Mouse (Mus musculus) liver, embryonic 14.5 days (tissue): Measurements from ENCODE around the gene Tbl1x. TPM values are rescaled to one million over a fixed set of nuclear protein-coding genes. Genes with fewer than 3 reads are reported as not detected.
A peak's percentile ranks its signal among the peaks of the same experiment; 100 is the strongest.

Experiments
- ATAC-seq: fragments of 200-750 bp; cut with Nextera tagmentation; 2 replicates; pipeline ENCODE4 v1.8.0; 2017; ENCODE audit warnings: moderate number of reproducible peaks, mild to moderate bottlenecking, moderate library complexity; ENCODE audit not compliant: insufficient read depth
- DNase-seq, 3 experiments: peaks; one replicate each; pipeline ENCODE4 v3.0.0-alpha.2; 2012 to 2013; ENCODE audit warnings: low read depth in 3 of 3, low spot score in 3 of 3
- H3K27ac ChIP-seq: fragments of 300-500 bp; sonication (generic); 2 replicates; pipeline ENCODE4 v1.5.1; 2014; ENCODE audit warnings: moderate library complexity, mild to moderate bottlenecking, control low read depth, inconsistent platforms
- H3K27me3 ChIP-seq: fragments of 300-500 bp; sonication (generic); 2 replicates; pipeline ENCODE4 v1.6.1; 2014; ENCODE audit warnings: mild to moderate bottlenecking, low read length, moderate library complexity; ENCODE audit not compliant: control insufficient read depth, insufficient read depth
- H3K36me3 ChIP-seq: fragments of 300-500 bp; sonication (generic); replicated peaks from 2 replicates; pipeline ENCODE4 v1.6.1; 2014; ENCODE audit warnings: low read depth; ENCODE audit not compliant: control insufficient read depth, insufficient read depth
- H3K4me1 ChIP-seq, 2 experiments: fragments of 200-500 bp in 1 of 2; fragments of 300-500 bp in 1 of 2; sonication (generic) in 1 of 2; replicated peaks; 2 replicates each; pipeline ENCODE4 v1.6.1; 2012 to 2014; ENCODE audit warnings: antibody characterized with exemption in 1 of 2, inconsistent platforms in 1 of 2, low read length in 1 of 2; ENCODE audit not compliant: control insufficient read depth in 2 of 2, insufficient read depth in 2 of 2
- H3K4me2 ChIP-seq: fragments of 300-500 bp; sonication (generic); 2 replicates; pipeline ENCODE4 v1.6.1; 2014; ENCODE audit warnings: low read depth, mild to moderate bottlenecking, control low read depth, moderate library complexity
- H3K4me3 ChIP-seq, 2 experiments: fragments of 200-500 bp in 1 of 2; fragments of 300-500 bp in 1 of 2; sonication (generic) in 1 of 2; 2 replicates each; pipeline ENCODE4 v1.5.1; 2012 to 2014; ENCODE audit warnings: low read depth in 2 of 2, low read length in 2 of 2, mild to moderate bottlenecking in 2 of 2, control low read depth in 1 of 2, inconsistent platforms in 1 of 2, moderate library complexity in 1 of 2; ENCODE audit not compliant: insufficient read depth in 1 of 2
- H3K9ac ChIP-seq: fragments of 300-500 bp; sonication (generic); replicated peaks from 2 replicates; pipeline ENCODE4 v1.6.1; 2014; ENCODE audit warnings: mild to moderate bottlenecking, control low read depth, moderate library complexity
- H3K9me3 ChIP-seq: fragments of 300-500 bp; sonication (generic); 2 replicates; pipeline ENCODE4 v1.6.1; 2016; ENCODE audit warnings: low read length, mixed read lengths; ENCODE audit not compliant: control insufficient read depth
- CTCF ChIP-seq: IDR thresholded peaks from 2 replicates; pipeline ENCODE4 v1.5.1; 2016; ENCODE audit warnings: antibody characterized with exemption, low read depth, control low read depth
- EP300 ChIP-seq: IDR thresholded peaks from 2 replicates; pipeline ENCODE4 v1.6.1; 2016; ENCODE audit warnings: antibody characterized with exemption, low read depth
- WGBS: fragments of 180-500 bp; shearing (Covaris S2); extraction: QIAGEN DNeasy Blood & Tissue Kit; methylation state at CpG from one replicate; pipeline ENCODE4 v1.1.7; 2014; ENCODE audit not compliant: insufficient replicate concordance; 5-methylcytosine and 5-hydroxymethylcytosine counted together
- polyA plus RNA-seq, 2 experiments: library from polyadenylated mRNA; depleted of rRNA in 1 of 2; stranded (reverse) in 1 of 2; unstranded in 1 of 2; fragments of >200 nt; fragmentation: Nextera tagmentation in 1 of 2; extraction: Ambion mirVana in 1 of 2; gene quantifications; 2 replicates each; pipeline versions ENCODE4 v1.2.1 to v1.2.3; 2012 to 2014

Gene Tbl1x
- polyA plus RNA-seq, 2 experiments, result 7.6 to 14.2 TPM

DNA sequence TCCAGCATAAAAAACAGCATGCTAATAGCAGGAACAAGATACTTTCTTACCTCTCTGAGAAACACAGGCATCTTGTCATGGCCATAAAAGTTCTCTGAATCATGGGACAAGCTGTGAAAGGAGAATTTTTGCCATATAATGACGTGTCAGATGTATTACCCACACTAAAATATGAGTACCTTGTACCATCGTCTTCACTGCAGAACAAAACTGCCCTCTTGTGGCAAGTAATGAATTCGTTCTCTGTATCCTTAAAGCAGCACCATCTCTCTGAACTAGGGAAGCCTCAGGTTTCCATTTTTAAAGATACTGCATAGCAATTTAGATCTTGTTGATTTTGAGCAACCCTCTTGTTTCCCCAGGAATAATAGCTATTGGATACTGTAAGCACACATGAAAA lies 127.3 kb downstream of the Tbl1x start:
- no peak overlapping the region for H3K4me3 ChIP-seq
- no peak overlapping the region for H3K27ac ChIP-seq
- H3K36me3 ChIP-seq, result no peaks in the 10 kb centered on the region
- H3K9ac ChIP-seq, result no peak overlapping the region
- no peaks in the 10 kb centered on the region for H3K9me3 ChIP-seq
- no peak for ATAC-seq
- no peak overlapping the region for H3K4me2 ChIP-seq
- H3K27me3 ChIP-seq, result no peaks in the 10 kb centered on the region
- WGBS, result 9% methylated on average over 3 of the region's 3 CpGs
- TF ChIP-seq EP300 (no peak), CTCF (peak; percentile 46; the same call in 1 of the 2 replicates)
- no peaks in the 10 kb centered on the region for H3K4me1 ChIP-seq
- DNase-seq, result peak in 2 of 3 experiments; percentile 4 to 7

- Histone ChIP-seq H3K27ac (no peak overlapping the region), H3K4me3 (no peak overlapping the region), H3K9me3 (no peaks in the 10 kb centered on the region), H3K9ac (no peak overlapping the region), H3K36me3 (no peaks in the 10 kb centered on the region), H3K27me3 (no peaks in the 10 kb centered on the region), H3K4me2 (no peak overlapping the region), H3K4me1 (no peaks in the 10 kb centered on the region)
- no peak for TF ChIP-seq CTCF
- no peak for TF ChIP-seq EP300
- DNase-seq, result no peak
- 42% methylated on average over 4 of the region's 4 CpGs for WGBS
- ATAC-seq, result no peak
These were observed 129.5 kb downstream of the Tbl1x start for GRCm38 (mm10) chrX:77640301-77640700.

DNA sequence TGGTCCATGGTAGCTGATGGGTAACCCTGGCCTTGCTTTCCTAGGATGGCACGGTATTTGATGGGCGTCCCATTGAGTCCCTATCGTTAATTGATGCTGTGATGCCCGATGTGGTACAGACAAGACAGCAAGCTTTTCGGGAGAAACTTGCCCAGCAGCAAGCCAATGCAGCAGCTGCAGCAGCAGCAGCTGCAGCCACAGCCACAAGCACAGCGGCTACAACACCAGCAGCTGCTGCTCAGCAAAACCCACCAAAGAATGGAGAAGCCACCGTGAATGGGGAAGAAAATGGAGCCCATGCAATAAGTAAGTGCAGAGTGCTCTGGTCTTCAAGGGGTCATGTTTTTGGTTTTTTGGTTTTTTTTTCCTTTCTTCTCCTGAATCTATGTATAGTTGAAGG lies 135.4 kb downstream of the Tbl1x start:
- H3K27ac ChIP-seq, result no peak overlapping the region
- no peaks in the 10 kb centered on the region for H3K4me1 ChIP-seq
- DNase-seq (no peak), ATAC-seq (no peak)
- H3K4me2 ChIP-seq, result no peak overlapping the region
- no peak overlapping the region for H3K9ac ChIP-seq
- TF ChIP-seq EP300, result no peak
- TF ChIP-seq CTCF, result no peak
- no peaks in the 10 kb centered on the region for H3K36me3 ChIP-seq
- H3K4me3 ChIP-seq, result no peak overlapping the region
- WGBS, result 74% methylated on average over 7 of the region's 7 CpGs
- H3K27me3 ChIP-seq, result no peaks in the 10 kb centered on the region
- no peaks in the 10 kb centered on the region for H3K9me3 ChIP-seq

GRCm38 (mm10) chrX:77650246-77650645 lies 139.4 kb downstream of the Tbl1x start:
- no peaks in the 10 kb centered on the region for H3K9me3 ChIP-seq
- ATAC-seq (no peak), DNase-seq (no peak)
- no peak overlapping the region for H3K4me2 ChIP-seq
- H3K4me1 ChIP-seq, result no peaks in the 10 kb centered on the region
- H3K27me3 ChIP-seq, result no peaks in the 10 kb centered on the region
- H3K9ac ChIP-seq, result no peak overlapping the region
- TF ChIP-seq CTCF, result no peak
- no peak for TF ChIP-seq EP300
- no peak overlapping the region for H3K4me3 ChIP-seq
- no peaks in the 10 kb centered on the region for H3K36me3 ChIP-seq
- WGBS, result 81% methylated on average over 2 of the region's 2 CpGs
- H3K27ac ChIP-seq, result no peak overlapping the region

DNA sequence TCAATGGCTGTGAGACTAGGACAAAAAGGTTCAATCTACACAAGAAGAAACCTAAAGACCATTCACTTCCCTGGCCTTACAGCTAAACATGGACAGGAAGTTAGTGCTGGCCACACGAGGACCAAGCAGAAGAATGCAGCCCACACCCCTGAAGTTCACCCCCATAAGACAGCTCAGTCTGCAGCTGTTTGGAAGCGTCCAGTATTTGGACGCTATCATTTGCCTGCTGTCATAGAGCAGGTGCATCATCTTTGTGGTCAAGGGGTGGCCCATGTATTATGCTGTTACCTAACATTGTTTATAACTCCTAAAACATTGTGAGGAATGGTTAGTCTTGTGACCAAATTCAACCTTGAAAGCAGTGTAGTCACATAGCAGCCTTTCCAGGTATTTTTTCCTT lies 151.2 kb downstream of the Tbl1x start:
- Histone ChIP-seq H3K4me3 (no peak overlapping the region), H3K4me2 (no peak overlapping the region), H3K27ac (no peak overlapping the region), H3K9ac (no peak overlapping the region), H3K4me1 (no peaks in the 10 kb centered on the region), H3K36me3 (no peaks in the 10 kb centered on the region), H3K9me3 (no peaks in the 10 kb centered on the region), H3K27me3 (no peaks in the 10 kb centered on the region)
- WGBS, result 66% methylated on average over 3 of the region's 3 CpGs
- DNase-seq (no peak), ATAC-seq (no peak)
- TF ChIP-seq CTCF (no peak), EP300 (no peak)

DNA sequence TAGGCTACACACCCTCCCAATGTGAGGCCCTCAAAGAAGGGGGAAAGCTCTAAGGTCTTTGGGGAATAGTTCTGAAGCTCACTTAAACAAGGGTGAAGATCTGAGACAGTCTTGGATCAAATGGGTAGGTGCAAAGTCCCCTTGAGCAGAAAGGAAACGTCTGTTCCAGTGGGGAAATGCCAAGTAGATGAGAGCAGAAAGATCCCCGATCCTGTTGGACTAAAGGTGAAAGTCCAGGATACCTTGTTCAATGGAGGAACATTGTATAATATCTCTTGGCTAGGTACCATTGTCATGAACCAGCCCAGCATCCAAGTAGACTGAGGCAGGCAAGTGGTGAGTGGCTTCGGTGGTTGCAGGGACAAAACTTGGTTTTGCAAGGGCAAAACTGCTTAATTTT lies 152.5 kb downstream of the Tbl1x start:
- H3K4me2 ChIP-seq, result no peak overlapping the region
- no peaks in the 10 kb centered on the region for H3K4me1 ChIP-seq
- H3K36me3 ChIP-seq, result no peaks in the 10 kb centered on the region
- no peaks in the 10 kb centered on the region for H3K9me3 ChIP-seq
- no peak overlapping the region for H3K27ac ChIP-seq
- no peak overlapping the region for H3K4me3 ChIP-seq
- no peak overlapping the region for H3K9ac ChIP-seq
- ATAC-seq (no peak), DNase-seq (no peak)
- no peaks in the 10 kb centered on the region for H3K27me3 ChIP-seq
- 56% methylated on average over 3 of the region's 3 CpGs for WGBS
- TF ChIP-seq CTCF, result no peak
- TF ChIP-seq EP300, result no peak
